Mouse (Mus musculus): Measurements from ENCODE around the gene Sell.
"Not testable (repeated sequence)": the region's sequence is repeated elsewhere in the genome, so short reads cannot be mapped to it uniquely, and the experiment has no call there.

The Sell gene

GRCm38 (mm10) chr1:164061925-164062324 lies at the start of gene Sell:
Sell (plus strand) TSS chr1:164061982.
- DNase-seq (ENCODE audit: low read depth, low spot score), result no peak

GRCm38 (mm10) chr1:164014616-164015015 lies 47.2 kb upstream of the Sell start:
- DNase-seq (ENCODE audit: low read depth, low spot score), result no peak

- no peak for DNase-seq (ENCODE audit: low read depth, low spot score)
These were observed 43.4 kb upstream of the Sell start for GRCm38 (mm10) chr1:164018221-164018896.

GRCm38 (mm10) chr1:164019789-164020188 lies 42.0 kb upstream of the Sell start:
- DNase-seq (ENCODE audit: low read depth, low spot score), result no peak

- DNase-seq (ENCODE audit: low read depth, low spot score), result not testable (repeated sequence)
These were observed 41.0 kb upstream of the Sell start for GRCm38 (mm10) chr1:164020746-164021145.

GRCm38 (mm10) chr1:164022106-164022505 lies 39.7 kb upstream of the Sell start:
- not testable (repeated sequence) for DNase-seq (ENCODE audit: low read depth, low spot score)

GRCm38 (mm10) chr1:164025685-164026084 lies 36.1 kb upstream of the Sell start:
- DNase-seq (ENCODE audit: low read depth, low spot score), result no peak

- no peak for DNase-seq (ENCODE audit: low read depth, low spot score)
These were observed 34.4 kb upstream of the Sell start for GRCm38 (mm10) chr1:164027416-164027815.

- DNase-seq (ENCODE audit: low read depth, low spot score), result no peak
These were observed 21.2 kb upstream of the Sell start for GRCm38 (mm10) chr1:164040385-164041135.

- DNase-seq (ENCODE audit: low read depth, low spot score), result no peak
These were observed 18.2 kb upstream of the Sell start for GRCm38 (mm10) chr1:164043549-164043948.

GRCm38 (mm10) chr1:164047934-164048333 lies 13.8 kb upstream of the Sell start, which contains the start of gene Sele:
Sele (plus strand) TSS chr1:164048234.
- DNase-seq (ENCODE audit: low read depth, low spot score), result no peak

GRCm38 (mm10) chr1:164053561-164053960 lies 8.2 kb upstream of the Sell start:
- no peak for DNase-seq (ENCODE audit: low read depth, low spot score)

- DNase-seq (ENCODE audit: low read depth, low spot score), result no peak
These were observed 7.0 kb upstream of the Sell start for GRCm38 (mm10) chr1:164054800-164055199.

GRCm38 (mm10) chr1:164060071-164060470 lies 1.7 kb upstream of the Sell start:
- DNase-seq (ENCODE audit: low read depth, low spot score), result no peak

GRCm38 (mm10) chr1:164061278-164061677 lies 504 bp upstream of the Sell start:
- no peak for DNase-seq (ENCODE audit: low read depth, low spot score)

- DNase-seq (ENCODE audit: low read depth, low spot score), result no peak
These were observed 1.1 kb downstream of the Sell start for GRCm38 (mm10) chr1:164062856-164063255.

- DNase-seq (ENCODE audit: low read depth, low spot score), result no peak
These were observed 2.0 kb downstream of the Sell start for GRCm38 (mm10) chr1:164063745-164064144.

- DNase-seq (ENCODE audit: low read depth, low spot score), result no peak
These were observed 7.5 kb downstream of the Sell start for GRCm38 (mm10) chr1:164069261-164069660.

- DNase-seq (ENCODE audit: low read depth, low spot score), result no peak
These were observed 8.7 kb downstream of the Sell start for GRCm38 (mm10) chr1:164070461-164070860.

- DNase-seq (ENCODE audit: low read depth, low spot score), result no peak
These were observed 9.3 kb downstream of the Sell start for GRCm38 (mm10) chr1:164071111-164071510.

GRCm38 (mm10) chr1:164072001-164072400 lies 10.2 kb downstream of the Sell start:
- DNase-seq (ENCODE audit: low read depth, low spot score), result no peak

GRCm38 (mm10) chr1:164073091-164073490 lies 11.3 kb downstream of the Sell start:
- no peak for DNase-seq (ENCODE audit: low read depth, low spot score)

GRCm38 (mm10) chr1:164073803-164074202 lies 12.0 kb downstream of the Sell start:
- DNase-seq (ENCODE audit: low read depth, low spot score), result no peak
